ENCODE assay signal across 9 mouse cellular contexts in the genomic region with DNA sequence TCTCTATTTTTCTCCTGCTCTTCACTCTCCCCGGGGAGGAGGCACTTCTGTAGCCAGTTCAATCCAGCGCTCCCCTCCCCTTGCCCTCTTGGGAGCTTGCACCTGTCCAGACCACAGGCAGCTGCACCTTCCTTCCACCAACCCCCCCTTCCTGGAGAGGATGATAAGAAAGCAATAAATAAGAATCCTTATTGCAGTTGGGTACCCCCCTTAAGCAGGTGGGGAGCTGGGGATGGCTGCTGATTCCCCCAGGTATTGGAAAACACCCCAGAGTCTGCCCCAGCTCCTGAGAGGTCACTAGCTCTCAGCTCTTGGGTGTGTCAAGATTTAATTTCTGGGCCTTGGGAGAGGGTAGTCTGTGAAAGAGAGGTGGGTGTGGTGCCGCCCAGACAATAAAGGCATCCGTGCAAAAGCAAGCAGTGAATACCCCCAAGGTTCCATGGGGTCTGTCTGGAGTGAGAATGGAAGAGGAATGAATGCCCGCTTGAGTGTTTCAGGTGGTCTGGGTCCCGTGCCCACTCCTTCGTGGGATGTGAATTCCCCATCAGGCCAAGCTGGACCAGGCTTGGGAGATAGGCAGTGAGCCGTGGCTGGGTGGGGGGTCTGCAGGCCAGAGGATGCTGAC. TPM values are rescaled to one million over a fixed set of nuclear protein-coding genes. Genes with fewer than 3 reads are reported as not detected.
DNase-seq lines count a peak whose midpoint lies in the region; ATAC-seq and TF ChIP-seq lines count a peak whose summit lies in the region.
"Had no signal": no experiment of that assay in that cellular context is flagged by ENCODE, and none has a peak within 500 bp of the region (broad histone marks: within the 10 kb centered on the region; RNA-seq: fewer than 3 reads in every experiment).

No protein-coding gene starts in this region.

- H3K36me3 ChIP-seq in heart, embryonic 13.5 days, result peaks cover 11% of the 10 kb centered on the region; the same call in 1 of the 2 replicates
- H3K36me3 ChIP-seq in ES-E14 (ENCODE audit: control insufficient read depth, insufficient read depth, low read length, poor library complexity, severe bottlenecking), result no peaks in the 10 kb centered on the region; the same call in 1 of the 2 replicates
- H3K36me3 ChIP-seq in hindbrain, embryonic 13.5 days, result peaks cover 33% of the 10 kb centered on the region
- H3K36me3 ChIP-seq in midbrain, embryonic 15.5 days (replicated peaks), result no peaks in the 10 kb centered on the region

- intact Hi-C loops in heart, postnatal 25 days (cut with DNase I), result no loop called here

- no peak for DNase-seq in heart, postnatal 25 days (ENCODE audit: low spot score)
- no peak for DNase-seq in ES-E14 (ENCODE audit: low read depth, low spot score)
- DNase-seq in right cerebral cortex, adult 2 months (ENCODE audit: low spot score in 2 of 2), result no peak
- DNase-seq in right cerebral cortex, postnatal 4 days, result no peak
- DNase-seq in layer of hippocampus, adult 18-20 months (ENCODE audit: low spot score in 2 of 2), result no peak

- H3K9ac ChIP-seq in heart, embryonic 13.5 days, result peak overlapping the region; percentile 82
- peak overlapping the region; percentile 35; the same call in 1 of the 2 replicates for H3K9ac ChIP-seq in ES-E14 (ENCODE audit: insufficient read depth, low read depth, low read length, poor library complexity, severe bottlenecking)
- H3K9ac ChIP-seq in hindbrain, embryonic 13.5 days, result peak overlapping the region; percentile 83
- peak overlapping the region; percentile 53 for H3K9ac ChIP-seq in midbrain, embryonic 15.5 days

- 35% methylated on average over 8 of the region's 8 CpGs for WGBS in heart, embryonic 13.5 days
- 6% methylated on average over 8 of the region's 8 CpGs for WGBS in hindbrain, embryonic 13.5 days
- WGBS in midbrain, embryonic 15.5 days, result 3% methylated on average over 8 of the region's 8 CpGs

- H3K27ac ChIP-seq in heart, embryonic 13.5 days (replicated peaks), result peak overlapping the region; percentile 59
- H3K27ac ChIP-seq in ES-E14 (ENCODE audit: insufficient read depth, low read depth, low read length, poor library complexity, severe bottlenecking), result peak overlapping the region; percentile 38; the same call in 1 of the 2 replicates
- H3K27ac ChIP-seq in hindbrain, embryonic 13.5 days, result peak overlapping the region; percentile 100
- peak overlapping the region; percentile 99 for H3K27ac ChIP-seq in midbrain, embryonic 15.5 days

- in situ Hi-C loops in ES-E14 (cut with MboI; ENCODE audit: low sequenced_read_pairs in 2 of 2, unreplicated experiment in 2 of 2), result no loop called here

- H3K4me3 ChIP-seq in heart, embryonic 13.5 days, result peak overlapping the region; percentile 50
- H3K4me3 ChIP-seq in ES-E14 (ENCODE audit: insufficient read depth in 1 of 2, low read depth in 1 of 2, low read length in 2 of 2, poor library complexity in 1 of 2, severe bottlenecking in 1 of 2), result peak overlapping the region; percentile 46 to 58; a peak in 3 of 4 replicates
- peak overlapping the region; percentile 36 for H3K4me3 ChIP-seq in hindbrain, embryonic 13.5 days
- peak overlapping the region; percentile 31 for H3K4me3 ChIP-seq in midbrain, embryonic 15.5 days
- H3K4me3 ChIP-seq: megakaryocyte, embryonic 14.5 days had no signal

- H3K4me1 ChIP-seq in heart, embryonic 13.5 days, result peaks cover 42% of the 10 kb centered on the region
- peaks cover 4 to 37% of the 10 kb centered on the region in 2 experiments; a peak in 3 of 4 replicates for H3K4me1 ChIP-seq in ES-E14 (ENCODE audit: control insufficient read depth in 2 of 2, insufficient read depth in 2 of 2, low read length in 2 of 2, poor library complexity in 1 of 2)
- peaks cover 94% of the 10 kb centered on the region for H3K4me1 ChIP-seq in hindbrain, embryonic 13.5 days (replicated peaks)
- H3K4me1 ChIP-seq in midbrain, embryonic 15.5 days, result peaks cover 90% of the 10 kb centered on the region

- H3K27me3 ChIP-seq in heart, embryonic 13.5 days (replicated peaks), result peaks cover 12% of the 10 kb centered on the region; the same call in 1 of the 2 replicates
- no peaks in the 10 kb centered on the region for H3K27me3 ChIP-seq in hindbrain, embryonic 13.5 days
- no peaks in the 10 kb centered on the region for H3K27me3 ChIP-seq in midbrain, embryonic 15.5 days (replicated peaks)

- no peaks in the 10 kb centered on the region for H3K9me3 ChIP-seq in heart, embryonic 13.5 days
- no peaks in the 10 kb centered on the region for H3K9me3 ChIP-seq in ES-E14 (ENCODE audit: control insufficient read depth, insufficient read depth, low read depth, low read length)
- H3K9me3 ChIP-seq in hindbrain, embryonic 13.5 days, result no peaks in the 10 kb centered on the region
- no peaks in the 10 kb centered on the region for H3K9me3 ChIP-seq in midbrain, embryonic 15.5 days
- H3K9me3 ChIP-seq: megakaryocyte, embryonic 14.5 days had no signal

- peak overlapping the region; percentile 69 for H3K4me2 ChIP-seq in heart, embryonic 13.5 days
- H3K4me2 ChIP-seq in hindbrain, embryonic 13.5 days, result peak overlapping the region; percentile 92
- peak overlapping the region; percentile 91 for H3K4me2 ChIP-seq in midbrain, embryonic 15.5 days

- no peak for ATAC-seq in heart, embryonic 13.5 days (ENCODE audit: extremely low read depth, insufficient number of reproducible peaks, low FRiP score, low TSS enrichment)
- peak; percentile 40 for ATAC-seq in hindbrain, embryonic 13.5 days (ENCODE audit: low FRiP score)
- no peak for ATAC-seq in midbrain, embryonic 15.5 days (replicated peaks)

TF ChIP-seq in ES-E14, 5 proteins besides CTCF, POLR2A, EP300 and RAD21:
- TF ChIP-seq MAFK (IDR thresholded peaks at IDR 0.05; ENCODE audit: insufficient read depth, low read depth, low read length), result no peak
TF ChIP-seq in ES-E14: peak in this region for 0.

RNA-seq across cellular contexts. Expression of a gene that starts 6.5 kb away (rescaled TPM):
- 3.7 and 4.1 TPM in 2 replicates for polyA plus RNA-seq in heart, embryonic 13.5 days (2015; fragmentation: Nextera tagmentation; extraction: Ambion mirVana)
- 1 to 10 TPM in 1 of 2 experiments, under 1 TPM in 1; 0.98 to 1.3 TPM for total RNA-seq in heart, postnatal 25 days (2021)
- 5.6 and 9.0 TPM in 2 replicates for total RNA-seq in ES-E14 (2012; rRNA removed)
- polyA plus RNA-seq in hindbrain, embryonic 13.5 days (2015; fragmentation: Nextera tagmentation; extraction: Ambion mirVana), result 71.8 and 76.9 TPM in 2 replicates
- 65.9 and 66.3 TPM in 2 replicates for polyA plus RNA-seq in midbrain, embryonic 15.5 days (2015; fragmentation: Nextera tagmentation; extraction: Ambion mirVana)
- 10 to 100 TPM; 50.7 to 53.3 TPM for total RNA-seq in layer of hippocampus, adult 18-20 months (2021)

RNA-seq across cellular contexts. Expression of a gene that starts 30.2 kb away (rescaled TPM):
- 0.88 and 1.1 TPM in 2 replicates for polyA plus RNA-seq in heart, embryonic 13.5 days (2015; fragmentation: Nextera tagmentation; extraction: Ambion mirVana)
- total RNA-seq in heart, postnatal 25 days (2021), result not detected
- total RNA-seq in ES-E14 (2012; rRNA removed), result 31.1 and 36.6 TPM in 2 replicates
- polyA plus RNA-seq in hindbrain, embryonic 13.5 days (2015; fragmentation: Nextera tagmentation; extraction: Ambion mirVana), result not detected in 2 replicates
- not detected in 2 replicates for polyA plus RNA-seq in midbrain, embryonic 15.5 days (2015; fragmentation: Nextera tagmentation; extraction: Ambion mirVana)
- total RNA-seq in layer of hippocampus, adult 18-20 months (2021), result not detected

RNA-seq across cellular contexts. Expression of a gene that starts 48.7 kb away (rescaled TPM):
- polyA plus RNA-seq in heart, embryonic 13.5 days (2015; fragmentation: Nextera tagmentation; extraction: Ambion mirVana), result 18.9 and 19.8 TPM in 2 replicates
- 10 to 100 TPM; 16.8 to 18.5 TPM for total RNA-seq in heart, postnatal 25 days (2021)
- 15.3 and 25.7 TPM in 2 replicates for total RNA-seq in ES-E14 (2012; rRNA removed)
- polyA plus RNA-seq in hindbrain, embryonic 13.5 days (2015; fragmentation: Nextera tagmentation; extraction: Ambion mirVana), result 30.0 TPM in 2 replicates
- 31.6 and 32.6 TPM in 2 replicates for polyA plus RNA-seq in midbrain, embryonic 15.5 days (2015; fragmentation: Nextera tagmentation; extraction: Ambion mirVana)
- 10 to 100 TPM; 27.9 to 35.7 TPM for total RNA-seq in layer of hippocampus, adult 18-20 months (2021)

Comparison
In these comparisons a context has a peak if more than half of its experiments do, and no peak if none do; other contexts are left out.
1. H3K27ac ChIP-seq: peak in every context shown above with its lines; median percentile 100 in hindbrain, embryonic 13.5 days; 99 in midbrain, embryonic 15.5 days; 59 in heart, embryonic 13.5 days; 38 in ES-E14.
2. RNA of a gene that starts 30.2 kb away (total RNA-seq): 31.1 to 36.6 TPM in ES-E14; not detected in heart, postnatal 25 days and not detected in layer of hippocampus, adult 18-20 months; every median in the first group is over 10 times any median in the second.
3. Peak in every context shown above with its lines, with median percentiles within 50 percentile points of each other: H3K4me2 ChIP-seq, H3K4me3 ChIP-seq and H3K9ac ChIP-seq.